Mouse (Mus musculus) ES-Bruce4 (cell line): ENCODE measurements at regions not wholly inside any gene's neighbourhood (a gene's known extent, or its start where the extent isn't known, plus 50 kb on each side); places are given as distances from the start of the nearest gene placed in this dataset.

Experiments
- CTCF ChIP-seq: IDR thresholded peaks from one replicate; pipeline ENCODE4 v1.8.1; 2011; ENCODE audit warnings: low read depth, low read length
- EP300 ChIP-seq: IDR thresholded peaks from 2 replicates; pipeline ENCODE4 v1.6.1; 2011; ENCODE audit warnings: low read depth, low read length; ENCODE audit not compliant: insufficient read depth
- POLR2A ChIP-seq: IDR thresholded peaks from one replicate; pipeline ENCODE4 v1.8.1; 2011; ENCODE audit warnings: low read length; ENCODE audit not compliant: insufficient read depth

DNA sequence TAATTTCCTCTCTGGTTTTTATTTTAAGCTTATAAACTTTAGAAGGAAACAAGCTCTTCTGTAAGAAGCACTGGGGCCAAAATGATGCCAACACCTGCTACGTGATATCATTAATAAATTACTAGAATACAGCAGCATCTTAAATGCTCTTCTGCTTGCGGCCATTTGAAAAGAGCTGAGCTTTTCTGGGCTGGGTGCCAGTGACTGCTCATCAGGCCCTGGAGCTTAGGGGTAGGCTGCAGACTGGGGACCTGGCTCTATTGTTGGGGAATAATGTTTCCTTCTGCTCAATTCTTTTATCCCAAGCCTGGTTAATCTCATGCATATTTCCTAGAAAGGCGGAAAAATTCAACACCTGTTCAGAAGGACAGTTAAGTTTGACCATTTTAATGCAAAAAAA lies 436.7 kb upstream of the Zdhhc25 start:
- TF ChIP-seq POLR2A (no peak), EP300 (no peak), CTCF (no peak)
